Mouse (Mus musculus): Measurements from ENCODE around the gene Scrt2.
"Not testable (repeated sequence)": the region's sequence is repeated elsewhere in the genome, so short reads cannot be mapped to it uniquely, and the experiment has no call there.

The Scrt2 gene

DNA sequence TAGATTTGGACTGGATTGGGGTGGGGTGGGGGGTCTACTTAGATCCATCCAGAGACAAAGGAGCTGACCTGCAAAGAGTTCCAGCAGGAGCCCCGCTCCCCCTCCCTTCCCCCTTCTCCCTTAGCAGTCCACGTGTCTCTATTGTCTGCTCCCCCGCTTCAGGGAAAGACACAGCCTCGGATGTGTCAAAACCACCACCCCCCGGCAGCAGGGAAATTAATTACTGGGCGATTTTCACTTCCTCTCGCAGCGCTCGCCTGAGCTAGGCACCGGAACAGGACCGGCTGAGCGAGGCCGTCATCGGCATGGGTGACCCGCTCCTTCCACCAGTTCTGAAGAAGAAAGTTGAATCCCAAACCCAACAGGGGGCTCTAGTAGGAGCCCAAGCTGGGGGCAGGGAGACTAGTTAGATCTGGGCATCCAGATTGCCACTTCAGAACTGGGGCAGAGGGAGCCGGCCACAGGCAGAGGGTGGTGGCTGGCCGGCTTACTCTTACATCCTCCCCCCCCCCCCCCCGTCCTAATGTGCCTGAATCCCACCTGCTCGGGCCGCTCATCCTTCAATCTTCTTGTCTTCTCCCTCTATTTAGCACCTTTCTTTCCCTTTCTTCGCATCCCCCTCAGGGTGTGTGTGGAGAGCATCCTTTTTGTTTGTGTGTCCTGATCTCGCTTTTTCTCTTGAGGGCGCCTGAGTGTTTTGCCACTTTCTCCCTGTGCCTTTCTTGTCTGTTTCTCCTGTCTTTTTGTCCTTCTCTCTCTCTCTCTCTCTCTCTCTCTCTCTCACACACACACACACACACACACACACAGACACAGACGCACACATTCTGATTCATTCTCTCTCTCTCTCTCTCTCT lies at the start of gene Scrt2:
Scrt2 (plus strand) TSS at position 845 of the 857 bp plus-strand sequence.
- DNase-seq: peak in 1 of 2 experiments; percentile 18

DNA sequence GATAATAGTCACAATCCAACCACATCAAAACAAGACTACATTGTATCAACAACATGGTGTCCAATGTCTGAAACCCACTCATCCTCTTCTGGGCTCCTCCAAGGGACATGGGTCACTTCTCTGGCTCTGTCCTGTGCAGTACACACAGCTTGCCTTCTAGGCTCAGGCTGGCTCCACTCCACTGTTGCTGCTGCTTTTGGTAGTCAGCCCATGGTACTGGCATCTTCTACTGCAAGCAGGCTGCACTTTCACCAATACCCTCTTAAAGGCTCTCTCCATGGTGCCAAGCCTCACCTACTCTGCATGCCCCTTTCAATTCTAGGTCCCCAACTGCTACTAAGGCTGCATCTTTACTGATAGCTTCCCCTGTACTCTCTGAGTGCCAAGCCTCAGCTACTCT lies 41.2 kb upstream of the Scrt2 start:
- DNase-seq: no peak

DNA sequence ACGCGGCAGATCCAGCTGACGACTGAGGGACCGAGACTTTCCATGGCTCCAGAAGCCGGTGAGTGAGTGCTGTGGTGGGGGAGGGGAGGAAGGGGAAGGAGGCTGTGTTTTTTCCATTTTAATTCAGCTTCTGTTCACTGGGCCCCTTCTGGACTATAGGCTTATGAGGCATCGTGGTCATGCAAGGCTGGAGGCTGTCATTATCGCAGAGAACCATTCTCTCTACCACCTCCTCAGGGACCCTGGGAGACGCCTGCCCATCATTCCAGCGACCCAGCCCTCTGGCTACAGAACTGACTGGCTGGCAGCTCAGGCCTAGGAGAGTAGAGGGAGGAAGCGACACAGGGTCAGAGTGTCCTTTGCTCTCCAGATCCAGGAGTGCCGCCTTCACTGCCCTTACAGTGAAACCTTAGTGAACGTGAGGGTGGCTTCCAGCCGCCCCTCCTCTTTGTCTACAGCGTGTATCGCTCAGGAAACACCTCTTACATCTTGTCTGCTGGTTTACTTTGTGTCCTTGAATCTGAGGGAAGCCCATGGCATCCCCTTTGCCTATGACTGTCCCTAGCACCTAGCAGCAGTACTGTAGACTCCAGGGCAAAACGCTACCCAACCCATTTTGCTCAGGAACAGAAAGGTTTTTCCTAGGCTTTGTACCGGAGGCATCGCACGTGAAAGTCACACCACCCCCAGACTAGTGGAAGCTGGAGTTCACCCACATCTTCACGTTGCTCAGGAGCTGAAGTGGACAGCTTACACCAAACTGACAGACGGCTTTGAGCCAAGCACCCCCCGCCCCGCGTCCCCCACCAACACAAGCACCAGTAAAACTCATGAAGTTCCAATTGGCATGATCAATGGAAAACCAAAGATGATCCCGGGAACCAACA lies 34.0 kb upstream of the Scrt2 start:
- DNase-seq: no peak

DNA sequence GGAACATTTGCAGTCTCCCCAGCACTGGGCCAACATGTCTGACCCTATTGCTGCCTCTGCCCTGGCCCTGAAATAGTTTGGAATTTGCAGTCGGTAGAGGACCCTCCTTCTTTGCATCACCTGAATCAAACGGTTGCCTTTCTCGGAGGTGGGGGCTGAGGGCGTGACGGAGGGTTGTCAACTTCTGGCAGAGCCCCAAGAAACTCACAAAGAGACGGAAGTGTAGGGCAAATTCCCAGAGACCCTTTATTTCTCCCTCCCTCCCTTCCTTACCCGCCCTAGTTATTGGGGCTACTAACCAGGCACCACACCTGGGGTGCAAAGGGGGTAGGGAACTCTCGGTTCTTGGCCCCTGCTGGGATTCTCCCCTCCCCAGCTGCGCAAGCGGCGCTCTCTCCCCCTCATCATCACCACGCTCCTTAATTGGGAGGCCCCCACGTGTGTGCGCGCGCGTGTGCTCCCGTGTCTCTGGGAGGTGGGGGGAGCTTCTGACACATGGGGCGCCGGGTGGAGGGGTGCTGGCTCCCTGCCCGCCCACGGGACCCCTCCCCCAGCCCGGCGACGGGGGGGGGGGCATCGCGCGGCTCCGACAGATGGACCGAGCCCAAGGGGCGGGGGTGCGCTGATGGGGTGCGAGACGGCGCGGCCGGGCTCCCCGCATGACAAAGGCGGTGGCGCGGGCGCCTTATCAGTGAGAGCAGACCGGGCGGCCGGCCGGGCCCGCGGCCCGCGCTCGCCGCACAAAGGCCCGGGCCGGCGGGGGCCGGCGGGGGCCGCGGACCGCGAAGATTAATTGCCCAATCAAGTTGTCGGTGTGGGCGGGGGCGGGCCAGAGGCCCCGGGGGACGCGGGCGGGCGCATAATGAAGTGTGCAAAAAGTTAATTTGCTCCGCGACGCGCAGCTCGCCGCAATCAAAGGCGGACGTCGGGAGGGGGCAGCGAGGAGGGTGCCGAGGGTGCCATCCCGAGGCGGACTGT lies 33.0 kb upstream of the Scrt2 start:
- DNase-seq: no peak

DNA sequence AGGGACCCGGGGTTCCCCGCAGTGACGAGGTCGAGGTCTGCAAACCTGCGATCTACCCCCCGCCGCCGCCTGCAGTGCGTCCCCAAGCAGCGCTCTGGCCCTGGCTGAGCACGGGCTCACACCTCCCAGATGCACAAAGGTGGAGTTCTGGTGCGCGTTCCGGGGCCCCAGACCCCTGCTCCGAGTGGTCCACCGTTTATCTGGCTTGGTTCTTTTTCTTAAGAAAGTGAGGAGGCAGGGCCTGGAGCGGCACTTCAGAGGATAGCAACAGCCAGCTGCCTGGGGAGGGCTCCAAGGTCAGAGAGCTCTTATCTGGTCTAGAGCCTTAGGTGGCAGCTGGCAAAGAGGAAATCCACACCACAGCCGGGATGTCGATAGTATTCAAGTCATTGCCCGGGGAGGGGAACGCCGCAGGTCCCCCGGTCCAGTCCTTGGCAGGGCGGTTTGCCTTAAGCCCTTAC lies 32.3 kb upstream of the Scrt2 start:
- DNase-seq: peak in 1 of 2 experiments; percentile 17

DNA sequence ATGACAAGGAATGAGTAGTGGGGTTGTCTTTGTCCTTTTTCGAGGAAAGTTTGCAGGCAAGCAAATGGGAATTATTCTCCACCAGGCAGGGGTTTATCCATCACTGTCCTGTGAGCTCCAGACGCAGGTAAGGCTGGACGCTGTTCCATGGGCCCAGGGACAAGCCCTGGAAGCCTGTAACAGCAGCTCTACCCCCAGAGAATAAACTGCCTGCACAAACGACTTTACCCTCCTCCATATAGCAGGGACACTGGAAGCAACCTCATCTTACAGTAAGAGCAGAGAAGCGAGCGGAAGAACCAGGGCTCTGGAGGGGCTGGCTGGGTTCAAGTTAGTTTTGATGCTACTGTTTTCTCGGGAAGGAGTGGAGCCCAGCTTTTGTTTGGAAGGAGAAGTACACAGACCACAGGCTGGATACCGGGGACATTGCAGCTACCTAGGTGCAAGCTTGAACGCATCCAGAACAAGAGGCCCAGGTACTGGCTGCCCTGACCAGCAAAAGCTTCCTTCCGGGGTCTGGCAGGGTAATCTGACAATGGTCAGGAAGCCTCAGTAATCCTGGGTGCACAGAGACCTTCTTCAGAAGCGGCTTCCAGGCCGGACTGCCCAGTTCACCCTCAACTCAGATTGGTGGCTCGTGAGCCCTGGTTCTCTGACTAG lies 31.6 kb upstream of the Scrt2 start:
- no peak for DNase-seq

DNA sequence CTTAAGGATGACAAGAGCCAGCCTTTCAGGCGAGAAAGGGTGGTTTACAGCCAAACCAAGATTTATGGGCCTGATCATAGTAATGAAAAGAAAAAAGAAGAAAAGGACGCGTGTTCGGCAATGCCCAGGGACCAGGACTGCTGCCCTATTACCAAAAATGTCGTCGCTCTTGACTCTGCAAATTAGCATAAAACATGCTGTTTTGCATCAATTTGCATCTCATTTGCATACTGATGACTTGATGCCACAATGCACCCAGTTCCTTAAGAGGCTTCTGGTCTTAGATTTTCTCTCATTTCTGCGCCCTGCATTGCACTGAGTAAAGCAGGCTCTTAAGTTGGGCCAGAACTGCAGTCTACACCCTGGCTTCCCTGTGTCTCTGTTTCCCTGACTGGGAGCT lies 31.0 kb upstream of the Scrt2 start:
- no peak for DNase-seq

DNA sequence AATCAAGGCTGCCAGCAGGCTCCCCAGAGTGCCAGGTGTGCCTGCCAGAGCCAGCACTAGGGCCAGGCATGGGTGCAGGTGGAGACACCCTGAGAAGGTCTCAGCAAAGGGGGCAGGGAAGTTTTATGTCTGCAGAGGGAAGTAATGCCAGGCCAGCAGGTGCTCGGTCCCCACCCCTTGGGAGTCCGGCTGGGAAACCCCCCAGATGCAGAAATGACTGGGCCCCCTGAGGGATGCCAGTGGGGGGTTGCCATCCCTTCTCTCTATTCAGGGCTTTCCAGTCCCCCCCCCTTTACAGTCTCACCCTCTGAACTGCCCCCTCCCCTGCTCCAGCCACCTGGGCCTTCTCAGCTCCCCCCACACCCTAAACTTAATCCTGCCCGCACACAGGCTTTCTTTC lies 29.3 kb upstream of the Scrt2 start:
- no peak for DNase-seq

DNA sequence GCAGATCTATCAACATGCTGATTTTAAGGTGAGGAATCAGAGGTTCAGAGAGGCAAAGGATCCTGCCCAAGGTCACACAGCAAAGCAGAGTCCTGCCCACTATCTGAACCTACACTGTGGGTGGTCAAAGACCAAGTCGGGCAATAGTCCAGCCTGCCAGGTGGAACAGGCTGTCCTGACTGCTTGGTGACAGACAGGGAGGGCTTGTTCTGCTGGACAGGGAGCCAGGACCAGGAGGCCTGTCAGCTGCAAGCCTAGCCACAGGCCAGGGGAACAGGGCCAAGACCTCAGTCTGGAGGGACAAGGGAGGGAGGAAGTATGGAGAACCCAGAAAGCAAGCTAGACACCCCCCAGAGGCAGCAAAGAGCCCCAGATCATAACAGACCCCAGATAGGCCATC lies 25.9 kb upstream of the Scrt2 start:
- DNase-seq: peak in 1 of 2 experiments; percentile 11

DNA sequence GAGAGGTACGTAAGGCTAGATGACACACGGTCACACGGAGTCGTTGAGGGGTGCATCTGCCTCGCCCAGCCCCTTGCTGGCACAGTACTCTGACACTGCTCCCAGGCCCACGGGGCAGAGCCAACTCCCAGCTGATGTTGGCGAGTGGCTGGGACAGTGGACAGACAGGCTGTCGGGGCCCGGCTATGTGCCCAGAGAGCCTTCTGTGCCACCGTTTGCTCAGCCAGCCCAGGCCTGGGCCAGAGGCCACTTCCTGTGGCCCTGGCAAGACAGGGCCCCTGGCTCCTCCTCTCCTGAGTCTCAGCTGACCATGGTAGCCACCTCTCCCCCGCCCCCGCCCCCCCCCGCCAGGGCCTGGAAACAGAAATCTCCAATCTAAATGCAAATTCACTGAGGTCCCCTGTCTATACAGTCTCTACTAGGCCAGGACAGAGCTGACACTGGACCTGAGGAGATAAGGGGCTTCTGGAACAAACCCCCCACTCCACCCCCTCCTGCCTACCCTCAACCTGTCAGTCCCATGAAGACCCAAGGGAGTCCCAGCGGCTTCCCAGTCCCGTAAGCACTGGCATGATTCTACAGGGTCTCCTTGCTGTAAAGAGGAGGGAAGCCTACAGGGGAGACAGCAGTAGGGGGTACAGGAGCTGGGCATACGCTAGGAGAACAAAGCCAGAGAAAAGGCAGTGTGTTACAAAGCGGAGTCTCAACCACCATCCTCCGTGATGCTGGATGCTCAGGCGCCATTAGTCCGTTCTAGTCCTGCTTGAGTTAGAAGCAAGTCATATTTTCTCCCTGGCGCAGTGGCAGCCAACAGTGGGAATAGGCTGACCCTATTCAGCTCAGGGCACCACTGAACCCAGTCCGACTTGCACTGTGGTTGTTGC lies 24.7 kb upstream of the Scrt2 start:
- no peak for DNase-seq

DNA sequence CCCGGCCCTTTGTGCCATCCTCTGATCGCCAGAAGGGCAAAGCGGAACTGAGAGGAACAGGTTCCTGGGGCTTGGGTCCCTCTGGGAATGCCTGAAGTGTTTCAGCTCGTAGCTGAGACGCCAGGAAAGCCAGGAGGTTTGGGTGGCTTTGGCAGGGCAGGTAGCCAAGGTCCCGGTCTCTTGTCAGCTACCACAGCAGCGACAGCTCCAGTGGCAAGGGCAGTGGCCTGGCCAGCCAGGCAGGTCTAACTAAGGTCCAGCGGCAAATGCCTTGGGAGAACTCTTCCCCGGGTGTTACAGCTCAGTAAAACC lies 24.1 kb upstream of the Scrt2 start:
- no peak for DNase-seq

DNA sequence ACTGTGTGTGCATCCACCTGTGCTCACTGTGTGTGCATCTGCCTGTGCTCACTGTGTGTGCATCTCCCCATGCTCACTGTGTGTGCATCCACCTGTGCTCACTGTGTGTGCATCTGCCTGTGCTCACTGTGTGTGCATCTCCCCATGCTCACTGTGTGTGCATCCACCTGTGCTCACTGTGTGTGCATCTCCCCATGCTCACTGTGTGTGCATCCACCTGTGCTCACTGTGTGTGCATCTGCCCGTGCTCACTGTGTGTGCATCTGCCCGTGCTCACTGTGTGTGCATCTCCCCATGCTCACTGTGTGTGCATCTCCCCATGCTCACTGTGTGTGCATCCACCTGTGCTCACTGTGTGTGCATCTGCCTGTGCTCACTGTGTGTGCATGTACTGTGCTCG lies 18.5 kb upstream of the Scrt2 start:
- DNase-seq: not testable (repeated sequence)

DNA sequence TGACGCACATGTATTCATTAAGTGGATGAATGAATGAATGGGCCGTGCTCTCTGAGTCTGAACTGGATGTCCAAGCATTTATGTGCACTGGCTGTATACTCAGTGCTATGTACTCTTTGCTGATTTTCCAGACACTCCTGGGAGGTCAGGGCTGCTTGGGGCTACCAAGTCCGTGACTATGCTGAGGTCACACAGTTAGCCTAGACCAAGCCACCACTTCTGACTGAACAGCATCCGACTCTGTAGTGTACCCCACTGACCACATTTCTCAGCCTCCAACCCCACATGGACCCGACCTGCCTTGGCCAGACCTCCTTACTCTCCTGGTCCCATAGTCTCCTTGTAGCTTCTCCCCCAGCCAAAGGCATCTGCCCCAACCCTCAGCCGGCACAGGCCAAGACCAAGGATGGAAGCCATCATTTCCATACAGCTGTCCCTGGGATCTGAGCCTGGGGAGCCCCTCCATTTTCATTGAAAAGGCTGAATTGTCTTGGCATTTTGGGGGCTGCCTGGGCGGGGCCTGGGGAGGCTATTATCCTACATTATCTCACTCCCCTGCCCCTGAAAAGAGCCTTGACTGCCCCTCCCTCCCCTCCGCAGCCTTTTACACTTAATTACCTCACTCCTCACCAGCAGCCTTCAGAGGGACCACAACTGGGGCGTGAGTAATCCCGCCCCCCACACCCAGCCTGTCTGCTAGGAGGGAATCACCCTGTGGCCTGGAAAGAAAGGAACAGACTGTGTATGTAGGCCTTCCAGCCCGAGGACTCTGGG lies 12.5 kb upstream of the Scrt2 start:
- no peak for DNase-seq

DNA sequence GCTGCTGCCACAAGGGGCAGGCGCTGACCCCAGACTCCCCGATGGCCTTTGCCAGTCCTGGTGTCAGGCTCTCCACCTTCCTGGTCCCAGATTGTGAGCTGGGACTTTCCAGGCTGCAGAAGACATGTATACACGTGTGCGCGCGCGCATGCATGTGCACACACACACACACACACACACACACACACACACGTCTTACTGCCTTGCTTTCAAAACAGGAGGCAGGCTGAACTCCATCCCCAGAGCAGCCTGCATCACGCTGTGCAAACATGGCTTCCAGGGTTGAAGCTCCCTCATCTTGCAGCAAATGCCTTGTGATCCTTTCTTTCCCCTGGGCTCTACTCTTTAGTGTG lies 11.9 kb upstream of the Scrt2 start:
- no peak for DNase-seq

DNA sequence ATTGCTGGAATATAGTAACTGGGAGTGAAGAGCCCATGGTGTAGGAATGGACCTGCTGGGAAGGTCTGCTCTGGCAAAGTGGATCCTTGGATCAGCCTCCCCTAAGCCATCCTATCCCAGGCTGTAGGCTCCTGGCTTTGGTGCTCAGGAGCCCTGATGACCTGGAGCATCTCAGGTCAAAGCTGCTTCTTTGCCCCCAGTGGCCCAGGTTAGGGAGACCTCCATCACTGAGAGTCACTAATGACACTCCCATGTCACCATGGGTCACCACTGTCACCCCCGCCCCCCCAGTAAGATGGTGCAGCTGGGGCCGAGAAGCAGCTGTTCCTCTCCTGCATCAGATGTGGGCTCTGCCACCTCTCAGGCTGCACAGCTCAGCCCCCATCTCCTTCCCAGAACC lies 11.4 kb upstream of the Scrt2 start:
- DNase-seq: no peak

DNA sequence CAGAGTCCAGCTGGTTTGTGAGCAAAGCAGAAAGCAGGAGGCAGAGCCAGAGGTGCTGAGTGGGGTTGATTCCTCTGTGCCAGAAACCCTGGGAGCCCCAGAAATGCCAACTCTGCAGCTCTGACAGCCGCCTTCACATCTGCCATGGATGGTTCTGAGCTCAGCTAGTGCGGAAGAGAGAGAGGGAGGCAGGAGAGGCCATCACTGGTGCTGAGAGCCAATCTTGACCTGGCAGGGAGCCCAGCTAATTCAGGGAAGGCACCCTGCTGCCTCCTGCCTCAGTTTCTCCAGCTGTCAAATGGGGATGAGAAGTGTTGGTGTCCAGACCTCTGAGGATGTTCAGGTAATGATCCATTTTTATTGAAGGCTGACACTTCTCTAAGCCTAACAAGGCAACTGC lies 6.8 kb upstream of the Scrt2 start:
- no peak for DNase-seq

DNA sequence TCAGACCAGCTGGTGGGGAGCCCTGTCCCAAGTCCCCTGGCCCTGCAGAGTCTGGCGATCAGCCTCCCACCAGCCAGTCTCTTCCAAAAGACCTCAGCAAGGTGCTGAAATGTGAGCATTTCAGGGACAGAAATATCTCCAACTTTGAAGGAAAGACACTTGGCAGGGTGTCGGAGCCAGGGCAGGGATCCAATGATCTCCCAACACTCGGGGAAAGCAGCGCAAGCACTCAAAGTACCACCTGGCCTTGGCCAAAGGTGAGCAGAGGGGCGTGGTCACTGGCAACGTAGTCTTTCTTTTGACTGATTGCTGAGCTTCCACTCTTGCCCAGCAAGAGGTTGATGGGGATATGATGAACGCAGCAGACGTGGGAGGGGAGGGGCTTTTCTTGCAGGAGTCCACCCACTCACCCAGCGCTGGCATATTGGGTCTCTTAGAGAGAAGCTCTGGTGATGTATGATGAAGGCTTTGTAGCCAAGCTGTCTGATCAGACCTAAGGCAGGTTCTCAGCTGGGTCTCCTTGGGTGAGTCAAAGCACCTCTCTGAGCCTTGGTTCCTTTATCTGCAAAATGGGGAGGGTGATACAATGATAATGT lies 5.9 kb upstream of the Scrt2 start:
- peak in 1 of 2 experiments; percentile 41 for DNase-seq

DNA sequence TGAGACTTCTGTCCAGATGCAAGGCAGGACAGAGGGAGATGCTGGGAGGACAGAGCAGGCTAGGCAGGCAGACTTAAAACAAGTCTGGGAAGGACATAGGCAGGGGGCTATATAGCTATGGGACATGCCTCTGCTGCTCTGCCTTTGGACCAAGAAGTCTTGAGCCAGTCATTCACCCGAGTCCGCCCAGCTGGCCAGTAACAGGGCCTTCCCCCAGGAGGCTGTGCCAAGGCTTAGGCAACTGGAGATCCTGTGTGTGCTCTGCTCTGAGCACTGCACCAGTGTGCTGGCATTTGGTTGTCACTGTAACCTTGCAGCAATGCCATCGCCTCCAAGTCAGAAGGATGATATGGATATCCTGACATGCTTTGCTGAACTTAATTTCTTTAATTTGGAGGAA lies 4.0 kb upstream of the Scrt2 start:
- DNase-seq: no peak

DNA sequence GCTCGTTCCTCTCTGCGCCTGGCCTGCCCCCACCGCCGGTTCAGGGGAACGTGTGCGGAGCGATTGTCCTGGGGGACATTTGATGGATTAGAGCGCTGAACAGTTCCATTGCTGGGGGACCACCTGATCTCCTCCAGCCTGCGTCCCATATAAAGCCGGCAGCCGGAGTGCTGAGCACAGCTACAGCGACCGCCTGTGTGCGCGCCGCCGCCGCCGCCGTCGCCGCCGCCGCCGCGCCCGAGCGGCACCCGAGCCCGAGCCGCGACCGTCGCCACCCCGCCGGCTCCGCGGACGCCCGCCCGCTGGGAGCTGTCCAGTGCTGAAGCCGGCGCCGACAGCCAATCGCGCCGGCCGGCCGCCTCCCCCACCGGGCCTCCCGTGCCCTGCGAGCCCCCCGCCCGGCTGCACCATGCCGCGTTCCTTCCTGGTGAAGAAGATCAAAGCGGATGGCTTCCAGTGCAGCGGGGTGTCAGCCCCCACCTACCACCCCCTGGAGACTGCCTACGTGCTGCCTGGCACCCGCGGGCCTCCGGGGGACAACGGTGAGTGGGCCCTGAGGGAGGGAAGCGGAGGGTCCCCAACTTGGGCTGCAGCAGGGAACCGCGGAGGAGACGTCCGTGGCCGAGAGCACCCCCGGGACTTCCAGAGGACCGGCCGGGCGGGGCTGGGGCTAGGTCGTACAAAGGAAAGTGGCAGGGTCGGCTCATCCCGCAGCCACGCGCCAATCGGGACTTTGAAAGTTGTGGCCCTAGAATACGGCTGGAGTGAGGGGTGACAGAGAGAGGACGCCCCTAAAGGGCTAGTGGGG lies 516 bp downstream of the Scrt2 start:
- DNase-seq: peak; percentile 74 to 95

All from kidney, postnatal 36 days (tissue).